Mouse (Mus musculus) ES-E14 (cell line): ENCODE measurements around the gene Dtx3l.

ENCODE experiments used
- CHD2 ChIP-seq: IDR thresholded peaks from 2 replicates; pipeline ENCODE4 v1.6.1; 2014; ENCODE audit warnings: mild to moderate bottlenecking, low read depth, low read length, inconsistent platforms
- HCFC1 ChIP-seq: IDR thresholded peaks from 2 replicates; pipeline ENCODE4 v1.6.1; 2012; ENCODE audit warnings: low read length, inconsistent platforms, borderline replicate concordance; ENCODE audit not compliant: insufficient read depth
- MAFK ChIP-seq: IDR thresholded peaks from 2 replicates; pipeline ENCODE4 v1.6.1; 2014; ENCODE audit warnings: mild to moderate bottlenecking, low read depth, low read length, inconsistent platforms; ENCODE audit not compliant: insufficient read depth
- ZC3H11A ChIP-seq: IDR thresholded peaks from 2 replicates; pipeline ENCODE4 v1.6.1; 2012; ENCODE audit warnings: low read depth, mild to moderate bottlenecking, inconsistent platforms, low read length, borderline replicate concordance
- ZNF384 ChIP-seq: IDR thresholded peaks from 2 replicates; pipeline ENCODE4 v1.6.1; 2012; ENCODE audit warnings: low read depth, low read length, inconsistent platforms

DNA sequence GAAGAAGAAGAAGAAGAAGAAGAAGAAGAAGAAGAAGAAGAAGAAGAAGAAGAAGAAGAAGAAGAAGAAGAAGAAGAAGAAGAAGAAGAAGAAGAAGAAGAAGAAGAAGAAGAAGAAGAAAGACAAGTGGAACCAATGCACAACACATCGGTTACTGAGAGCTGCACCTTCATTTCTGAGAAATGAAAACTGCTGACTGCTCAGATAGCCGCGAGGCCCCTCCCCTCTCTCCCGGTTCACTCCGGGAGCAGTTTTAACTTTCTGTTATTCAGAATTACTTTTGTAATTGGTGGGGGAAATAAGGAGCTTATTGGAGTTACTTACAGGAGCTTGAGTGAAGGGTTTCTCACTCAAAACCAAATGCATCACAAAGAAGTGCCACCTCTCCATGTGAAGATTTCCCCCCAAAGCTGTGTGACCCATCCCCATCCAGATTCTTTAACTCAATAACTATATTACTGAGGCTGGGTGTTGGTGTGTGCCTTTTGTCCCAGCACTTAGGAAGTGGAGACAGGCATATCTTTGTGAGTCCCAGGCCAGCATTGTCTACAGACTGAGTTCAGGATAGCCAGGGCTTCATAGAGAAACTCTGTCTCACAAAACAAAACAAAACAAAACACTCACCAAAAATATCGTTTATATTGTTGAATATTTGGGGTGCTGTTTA lies 33.0 kb downstream of the Dtx3l start:
- peak; percentile 63 for TF ChIP-seq MAFK
- TF ChIP-seq ZNF384: no peak
- TF ChIP-seq HCFC1: no peak
- no peak for TF ChIP-seq CHD2
- no peak for TF ChIP-seq ZC3H11A
